Mouse (Mus musculus) CH12.LX (cell line): ENCODE data around the gene Hebp1. TPM values are rescaled to one million over a fixed set of nuclear protein-coding genes. Genes with fewer than 3 reads are reported as not detected.

Experiments
- DNase-seq: peaks from one replicate; pipeline ENCODE4 v3.0.0-alpha.2; 2013; ENCODE audit errors: extremely low read depth
- H3K27ac ChIP-seq: 2 replicates; pipeline ENCODE4 v1.5.1; 2012; ENCODE audit warnings: low read depth, mild to moderate bottlenecking, control low read depth, moderate library complexity; ENCODE audit not compliant: insufficient read depth
- H3K27me3 ChIP-seq: replicated peaks from 2 replicates; pipeline ENCODE3; 2012; ENCODE audit warnings: inconsistent platforms
- H3K36me3 ChIP-seq, 2 experiments: replicated peaks in 1 of 2; 2 replicates each; pipeline versions ENCODE3 to v1.6.1; 2012; ENCODE audit warnings: inconsistent platforms in 1 of 2, low read length in 1 of 2, mild to moderate bottlenecking in 1 of 2, mixed read lengths in 1 of 2, moderate library complexity in 1 of 2; ENCODE audit not compliant: control insufficient read depth in 1 of 2, insufficient read depth in 1 of 2
- H3K4me1 ChIP-seq, 2 experiments: 2 replicates each; pipeline ENCODE4 v1.6.1; 2012; ENCODE audit warnings: inconsistent platforms in 1 of 2, moderate library complexity in 1 of 2; ENCODE audit not compliant: insufficient read depth in 2 of 2, control insufficient read depth in 1 of 2
- H3K4me2 ChIP-seq: 2 replicates; pipeline ENCODE4 v1.6.1; 2012; ENCODE audit warnings: low read depth, mild to moderate bottlenecking, control low read depth; ENCODE audit not compliant: poor library complexity, insufficient read depth, severe bottlenecking
- H3K4me3 ChIP-seq, 3 experiments: fragments of 150-350 bp in 1 of 3; sonication (generic) in 1 of 3; replicated peaks in 1 of 3; 2 replicates each; pipeline versions ENCODE3 to v1.5.1; 2011 to 2012; ENCODE audit warnings: low read depth in 2 of 3, low read length in 2 of 3, mild to moderate bottlenecking in 2 of 3, moderate library complexity in 2 of 3, control low read depth in 1 of 3, improper control_type of control experiment in 1 of 3, inconsistent platforms in 1 of 3, mixed read lengths in 1 of 3; ENCODE audit not compliant: poor library complexity in 1 of 3
- H3K79me2 ChIP-seq: replicated peaks from 2 replicates; pipeline ENCODE4 v1.6.1; 2012; ENCODE audit warnings: mild to moderate bottlenecking, moderate library complexity; ENCODE audit not compliant: control insufficient read depth, poor library complexity, insufficient read depth, severe bottlenecking; ENCODE audit errors: extremely low read depth
- H3K9ac ChIP-seq: 2 replicates; pipeline ENCODE4 v1.6.1; 2012; ENCODE audit warnings: low read depth, mild to moderate bottlenecking, control low read depth, moderate library complexity; ENCODE audit not compliant: insufficient read depth
- H3K9me3 ChIP-seq: replicated peaks from 2 replicates; pipeline ENCODE3; 2012; ENCODE audit warnings: low read length, inconsistent platforms, mixed read lengths
- BHLHE40 ChIP-seq: IDR thresholded peaks from 2 replicates; pipeline ENCODE4 v1.6.1; 2011; ENCODE audit warnings: mild to moderate bottlenecking, low read depth, low read length, improper control_type of control experiment
- CHD2 ChIP-seq: IDR thresholded peaks from 2 replicates; pipeline ENCODE4 v1.6.1; 2011; ENCODE audit warnings: low read length, improper control_type of control experiment
- EP300 ChIP-seq: IDR thresholded peaks from 2 replicates; pipeline ENCODE4 v1.6.1; 2011; ENCODE audit warnings: low read length, improper control_type of control experiment
- ETS1 ChIP-seq: conservative IDR thresholded peaks from 2 replicates; pipeline ENCODE4 v1.6.1; 2012; ENCODE audit warnings: low read depth, mild to moderate bottlenecking, inconsistent platforms, low read length, improper control_type of control experiment, moderate library complexity
- HCFC1 ChIP-seq: IDR thresholded peaks from 2 replicates; pipeline ENCODE4 v1.6.1; 2012; ENCODE audit warnings: low read depth, mild to moderate bottlenecking, inconsistent platforms, low read length, improper control_type of control experiment
- IRF4 ChIP-seq: IDR thresholded peaks from 2 replicates; pipeline ENCODE4 v1.6.1; 2014; ENCODE audit warnings: low read depth, mild to moderate bottlenecking, inconsistent platforms, low read length, improper control_type of control experiment
- KAT2A ChIP-seq: IDR thresholded peaks from 2 replicates; pipeline ENCODE4 v1.6.1; 2012; ENCODE audit warnings: low read length, improper control_type of control experiment, inconsistent platforms; ENCODE audit not compliant: insufficient replicate concordance
- MYC ChIP-seq: IDR thresholded peaks from 2 replicates; pipeline ENCODE4 v1.6.1; 2011; ENCODE audit warnings: low read depth, mild to moderate bottlenecking, improper control_type of control experiment, low read length
- NRF1 ChIP-seq: IDR thresholded peaks from 2 replicates; pipeline ENCODE4 v1.6.1; 2014; ENCODE audit warnings: low read depth, mild to moderate bottlenecking, inconsistent platforms, low read length, improper control_type of control experiment, moderate library complexity
- POLR2AphosphoS2 ChIP-seq: IDR thresholded peaks from 2 replicates; pipeline ENCODE4 v1.6.1; 2011; ENCODE audit warnings: low read depth, low read length, improper control_type of control experiment
- TCF12 ChIP-seq: IDR thresholded peaks from 2 replicates; pipeline ENCODE4 v1.6.1; 2014; ENCODE audit warnings: low read depth, mild to moderate bottlenecking, inconsistent platforms, low read length, improper control_type of control experiment
- UBTF ChIP-seq: IDR thresholded peaks from 2 replicates; pipeline ENCODE4 v1.6.1; 2012; ENCODE audit warnings: low read depth, mild to moderate bottlenecking, inconsistent platforms, low read length, improper control_type of control experiment, moderate library complexity
- dilution Hi-C: fragments of 300-500 bp; cut with MboI; formaldehyde crosslinking; loops from 2 replicates; pipeline ENCODE4 v1.14.3; 2020; ENCODE audit warnings: low sequenced_read_pairs; ENCODE audit not compliant: extremely low pct_unique_long_range_greater_than_20kb, extremely low pct_ligation_motif_present
- in situ Hi-C: fragments of 300-500 bp; cut with MboI; formaldehyde crosslinking; loops from 3 replicates; pipeline ENCODE4 v1.14.3; 2019; ENCODE audit warnings: low sequenced_read_pairs, low pct_ligation_motif_present, low pct_unique_long_range_greater_than_20kb, mixed read lengths
- polyA plus RNA-seq: library from polyadenylated mRNA; unstranded; fragments of >175 nt; gene quantifications from 2 replicates; pipeline ENCODE4 v1.2.1, GENCODE M21; 2012; ENCODE audit warnings: low read depth; ENCODE audit not compliant: insufficient read length
- total RNA-seq, 2 experiments: library from RNA; depleted of rRNA; stranded (reverse); fragments of 300-350 nt in 1 of 2; fragments of >200 nt in 1 of 2; gene quantifications; 2 replicates each; pipeline ENCODE4 v1.2.3; 2012 to 2014

The Hebp1 gene
- total and polyA plus RNA-seq, 3 experiments = not detected

DNA sequence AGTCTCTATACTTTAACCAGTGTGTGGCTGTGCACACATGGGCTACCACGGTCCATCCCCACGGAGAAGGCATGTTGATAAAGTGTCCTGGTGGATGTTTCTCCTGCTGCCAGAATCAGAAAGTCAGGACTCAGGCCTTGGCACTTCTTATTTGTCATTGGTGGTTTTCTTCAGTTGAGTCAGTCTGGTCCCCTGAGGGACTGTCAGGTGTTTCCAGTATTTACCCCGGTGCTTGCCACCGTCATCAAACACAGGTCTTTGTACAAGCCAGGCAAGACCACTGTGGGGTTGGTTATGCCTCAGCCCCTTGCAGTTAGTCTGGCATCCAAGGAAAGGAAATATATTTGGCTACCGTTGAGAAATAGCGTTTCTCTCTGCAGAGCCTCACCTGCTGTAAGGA, 32.8 kb upstream of the Hebp1 start:
- dilution Hi-C loops = no loop called here
- no peak overlapping the region for H3K4me3 ChIP-seq
- no peak overlapping the region for H3K9ac ChIP-seq
- no peaks in the 10 kb centered on the region for H3K27me3 ChIP-seq
- H3K27ac ChIP-seq = no peak overlapping the region
- no peaks in the 10 kb centered on the region for H3K36me3 ChIP-seq
- no peak overlapping the region for H3K4me2 ChIP-seq
- peak; percentile 81 for DNase-seq
- peak; percentile 75 for TF ChIP-seq EP300
- no peak for TF ChIP-seq NRF1
- TF ChIP-seq TCF12 = 0 out of 2 replicates have a peak, but pooled peaks have one; percentile 16
- peak; percentile 62; the same call in 1 of the 2 replicates for TF ChIP-seq IRF4
- peak; percentile 77 for TF ChIP-seq ETS1
- TF ChIP-seq BHLHE40 = 0 out of 2 replicates have a peak, but pooled peaks have one; percentile 35
- no peak for TF ChIP-seq HCFC1
- TF ChIP-seq, all 38 proteins: peak for 5
- peaks cover 5 to 45% of the 10 kb centered on the region in 2 experiments for H3K4me1 ChIP-seq
- no peaks in the 10 kb centered on the region for H3K9me3 ChIP-seq
- H3K79me2 ChIP-seq = no peaks in the 10 kb centered on the region
- in situ Hi-C loops = no loop called here

- no peak for TF ChIP-seq MYC
- TF ChIP-seq KAT2A = no peak
- no peak for TF ChIP-seq CHD2
- Histone ChIP-seq H3K9ac (no peak overlapping the region), H3K27me3 (no peaks in the 10 kb centered on the region), H3K4me1 (peaks cover 5 to 42% of the 10 kb centered on the region in 2 experiments), H3K4me2 (no peak overlapping the region), H3K9me3 (no peaks in the 10 kb centered on the region), H3K36me3 (no peaks in the 10 kb centered on the region), H3K4me3 (no peak overlapping the region), H3K79me2 (no peaks in the 10 kb centered on the region), H3K27ac (no peak overlapping the region)
- dilution Hi-C loops (no loop called here), in situ Hi-C loops (no loop called here)
- peak; percentile 59 for DNase-seq
Measured at GRCm38 (mm10) chr6:135228465-135228941, 30.7 kb upstream of the Hebp1 start.

- Histone ChIP-seq H3K9me3 (no peaks in the 10 kb centered on the region), H3K4me1 (peaks cover 0 to 17% of the 10 kb centered on the region in 2 experiments; a peak in 2 of 4 replicates), H3K4me2 (no peak overlapping the region), H3K36me3 (no peaks in the 10 kb centered on the region), H3K27ac (no peak overlapping the region), H3K9ac (no peak overlapping the region), H3K4me3 (no peak overlapping the region), H3K27me3 (no peaks in the 10 kb centered on the region), H3K79me2 (no peaks in the 10 kb centered on the region)
- in situ Hi-C loops (no loop called here), dilution Hi-C loops (no loop called here)
- no peak for DNase-seq
- no peak for TF ChIP-seq POLR2AphosphoS2
- no peak for TF ChIP-seq UBTF
Measured at GRCm38 (mm10) chr6:135223786-135224416, 26.1 kb upstream of the Hebp1 start.
